Mouse (Mus musculus) stomach, embryonic 14.5 days (tissue): ENCODE results near the gene Mdh1. TPM values are rescaled to one million over a fixed set of nuclear protein-coding genes. Genes with fewer than 3 reads are reported as not detected.
A peak's percentile ranks its signal among the peaks of the same experiment; 100 is the strongest.

Experiments
- ATAC-seq: fragments of 200-750 bp; cut with Nextera tagmentation; 2 replicates; pipeline ENCODE4 v1.8.0; 2017; ENCODE audit warnings: low read depth, moderate TSS enrichment; ENCODE audit not compliant: insufficient number of reproducible peaks, insufficient read depth, low FRiP score
- H3K27ac ChIP-seq: fragments of 300-500 bp; sonication (generic); 2 replicates; pipeline ENCODE4 v1.5.1; 2014; ENCODE audit warnings: mild to moderate bottlenecking, low read length, moderate library complexity, mixed read lengths
- H3K27me3 ChIP-seq: fragments of 300-500 bp; sonication (generic); 2 replicates; pipeline ENCODE4 v1.6.1; 2014; ENCODE audit warnings: low read length, control low read depth, mixed read lengths; ENCODE audit not compliant: control insufficient read depth, insufficient read depth
- H3K36me3 ChIP-seq: fragments of 300-500 bp; sonication (generic); 2 replicates; pipeline ENCODE4 v1.6.1; 2014; ENCODE audit warnings: mild to moderate bottlenecking, control low read depth, low read length, moderate library complexity, mixed read lengths; ENCODE audit not compliant: control insufficient read depth, insufficient read depth
- H3K4me1 ChIP-seq: fragments of 300-500 bp; sonication (generic); 2 replicates; pipeline ENCODE4 v1.6.1; 2014; ENCODE audit warnings: low read length, control low read depth, mixed read lengths; ENCODE audit not compliant: control insufficient read depth, insufficient read depth
- H3K4me2 ChIP-seq: fragments of 300-500 bp; sonication (generic); replicated peaks from 2 replicates; pipeline ENCODE4 v1.6.1; 2014; ENCODE audit warnings: low read depth, low read length, control low read depth
- H3K4me3 ChIP-seq: fragments of 300-500 bp; sonication (generic); 2 replicates; pipeline ENCODE4 v1.5.1; 2014; ENCODE audit warnings: low read depth, low read length, control low read depth
- H3K9ac ChIP-seq: fragments of 300-500 bp; sonication (generic); replicated peaks from 2 replicates; pipeline ENCODE4 v1.6.1; 2014; ENCODE audit warnings: low read depth, mild to moderate bottlenecking, control low read depth, low read length, moderate library complexity, mixed read lengths
- H3K9me3 ChIP-seq: fragments of 300-500 bp; sonication (generic); 2 replicates; pipeline ENCODE4 v1.6.1; 2016; ENCODE audit warnings: low read depth, low read length, control low read depth; ENCODE audit not compliant: control insufficient read depth
- WGBS: fragments of 180-500 bp; shearing (Covaris S2); extraction: QIAGEN DNeasy Blood & Tissue Kit; methylation state at CpG from one replicate; pipeline ENCODE4 v1.1.7; 2014; 5-methylcytosine and 5-hydroxymethylcytosine counted together
- polyA plus RNA-seq: library from polyadenylated mRNA; unstranded; fragments of >200 nt; fragmentation: Nextera tagmentation; extraction: Ambion mirVana; gene quantifications from 2 replicates; pipeline ENCODE4 v1.2.1, GENCODE M21; 2014

Mdh1 gene
- polyA plus RNA-seq, 1 experiment from 2014 or later = 411 TPM

DNA sequence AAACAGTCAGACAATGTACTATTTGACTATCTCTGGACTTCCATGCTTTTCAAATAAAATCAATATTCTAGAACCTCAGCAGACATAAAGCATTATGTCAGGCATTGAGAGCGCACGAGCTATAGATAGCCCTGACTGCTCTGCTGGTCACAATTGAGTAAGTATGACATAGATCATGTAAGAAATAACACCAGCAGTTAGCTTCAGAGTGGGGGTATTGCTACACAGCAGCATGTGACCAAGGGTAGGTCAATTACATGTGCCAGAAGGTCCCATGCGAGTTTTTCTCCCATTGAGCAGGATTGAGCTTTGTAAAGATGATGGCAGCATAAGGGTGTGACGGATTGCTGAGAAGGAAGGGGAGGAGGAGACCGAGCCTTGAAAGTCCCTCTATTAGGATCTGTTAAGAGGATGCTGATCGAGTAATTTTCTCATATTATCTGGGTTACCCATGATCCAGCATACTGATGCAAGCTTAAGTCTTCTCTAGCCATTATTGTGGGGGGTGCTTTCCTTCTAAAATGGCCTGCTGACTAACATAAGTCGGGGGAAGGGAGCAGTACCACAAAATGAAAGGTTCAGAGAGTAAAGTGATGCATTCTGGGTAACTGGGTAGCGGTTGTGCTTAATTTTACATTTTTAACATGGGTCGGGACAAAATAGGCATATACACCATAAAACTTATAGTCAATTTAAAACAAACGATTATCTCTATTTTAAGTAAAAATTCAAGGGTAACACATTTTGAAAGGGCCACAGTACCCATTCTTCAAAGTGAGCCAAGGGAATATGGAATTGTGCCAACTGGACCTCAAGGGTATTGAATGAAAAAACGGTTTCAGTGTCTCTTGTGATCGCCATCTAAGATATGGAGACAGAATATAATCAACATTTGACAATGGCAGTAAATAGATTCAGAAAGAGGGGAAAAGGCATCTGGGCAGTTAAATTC lies 21.7 kb downstream of the Mdh1 start:
- Histone ChIP-seq H3K4me2 (no peak overlapping the region), H3K9me3 (no peaks in the 10 kb centered on the region), H3K36me3 (no peaks in the 10 kb centered on the region), H3K4me3 (no peak overlapping the region), H3K27ac (no peak overlapping the region), H3K4me1 (no peaks in the 10 kb centered on the region), H3K27me3 (no peaks in the 10 kb centered on the region), H3K9ac (no peak overlapping the region)
- WGBS = 83% methylated on average over 12 of the region's 12 CpGs
- no peak; the same call in 1 of the 2 replicates for ATAC-seq

DNA sequence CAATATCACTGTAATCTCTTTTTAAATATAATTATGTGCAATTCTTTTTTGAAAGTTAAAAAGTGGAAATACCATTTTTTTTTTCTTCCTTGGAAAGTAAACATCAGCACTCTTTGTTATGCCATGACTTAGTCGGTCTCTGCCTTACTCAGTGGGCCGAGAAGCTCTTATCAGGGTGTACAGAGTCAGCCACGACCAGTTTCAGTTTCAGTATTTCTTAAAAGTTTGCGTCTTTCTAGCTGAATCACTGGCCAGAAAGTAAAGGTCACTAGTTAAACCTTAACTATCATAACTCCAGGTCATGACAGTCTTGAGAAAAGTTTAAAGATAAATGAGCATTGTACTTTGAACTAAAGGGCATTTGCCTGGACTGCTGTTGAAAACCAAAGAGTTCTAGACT lies 22.4 kb downstream of the Mdh1 start:
- Histone ChIP-seq H3K27ac (no peak overlapping the region), H3K27me3 (no peaks in the 10 kb centered on the region), H3K9me3 (no peaks in the 10 kb centered on the region), H3K36me3 (no peaks in the 10 kb centered on the region), H3K4me3 (no peak overlapping the region), H3K4me1 (no peaks in the 10 kb centered on the region), H3K9ac (no peak overlapping the region), H3K4me2 (no peak overlapping the region)
- 66% methylated on average over 4 of the region's 4 CpGs for WGBS
- ATAC-seq = peak; percentile 75; the same call in 1 of the 2 replicates

DNA sequence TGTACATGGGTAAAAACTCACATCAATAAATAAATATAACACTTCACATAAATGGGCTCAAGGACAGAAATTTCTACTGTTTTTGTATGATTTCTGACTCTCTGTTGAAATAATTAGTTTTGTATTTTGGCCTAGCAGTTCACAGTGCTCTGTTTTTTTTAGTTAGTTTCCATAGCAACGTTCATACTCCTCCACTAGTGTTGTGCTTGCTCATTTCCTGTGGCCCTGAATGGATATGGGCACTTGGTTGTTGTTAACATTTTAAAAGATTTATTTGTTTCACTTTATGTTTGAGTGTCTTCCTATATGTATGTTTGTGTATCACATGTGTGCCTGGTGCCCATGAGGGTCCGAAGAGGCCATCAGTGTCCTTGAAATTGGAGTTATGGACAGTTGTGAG lies 23.1 kb downstream of the Mdh1 start:
- Histone ChIP-seq H3K9me3 (no peaks in the 10 kb centered on the region), H3K27me3 (no peaks in the 10 kb centered on the region), H3K4me2 (no peak overlapping the region), H3K4me1 (no peaks in the 10 kb centered on the region), H3K27ac (no peak overlapping the region), H3K36me3 (no peaks in the 10 kb centered on the region), H3K9ac (no peak overlapping the region), H3K4me3 (no peak overlapping the region)
- 87% methylated on average over 2 of the region's 2 CpGs for WGBS
- no peak for ATAC-seq

DNA sequence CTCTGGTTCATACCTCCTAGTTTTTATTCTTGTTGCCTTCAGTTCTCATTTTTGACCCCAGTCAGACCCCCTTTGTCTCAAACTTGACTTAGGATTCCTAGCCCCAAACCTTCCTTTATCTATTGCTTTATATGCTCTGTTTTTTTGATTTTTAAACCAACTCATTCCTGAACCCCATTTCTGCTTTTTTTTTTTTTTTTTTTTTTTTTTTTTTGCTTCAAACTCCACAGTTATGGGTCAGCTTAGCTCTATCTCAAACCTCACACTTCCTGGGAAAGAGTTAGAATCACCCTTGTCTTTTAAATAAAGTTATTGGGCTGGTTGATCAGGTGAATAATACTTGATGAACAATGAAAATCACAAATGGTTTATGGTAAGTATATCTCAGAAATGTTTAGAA lies 24.6 kb downstream of the Mdh1 start:
- Histone ChIP-seq H3K27ac (no peak overlapping the region), H3K36me3 (no peaks in the 10 kb centered on the region), H3K4me2 (no peak overlapping the region), H3K27me3 (no peaks in the 10 kb centered on the region), H3K4me1 (no peaks in the 10 kb centered on the region), H3K4me3 (no peak overlapping the region), H3K9me3 (no peaks in the 10 kb centered on the region), H3K9ac (no peak overlapping the region)
- ATAC-seq = no peak

DNA sequence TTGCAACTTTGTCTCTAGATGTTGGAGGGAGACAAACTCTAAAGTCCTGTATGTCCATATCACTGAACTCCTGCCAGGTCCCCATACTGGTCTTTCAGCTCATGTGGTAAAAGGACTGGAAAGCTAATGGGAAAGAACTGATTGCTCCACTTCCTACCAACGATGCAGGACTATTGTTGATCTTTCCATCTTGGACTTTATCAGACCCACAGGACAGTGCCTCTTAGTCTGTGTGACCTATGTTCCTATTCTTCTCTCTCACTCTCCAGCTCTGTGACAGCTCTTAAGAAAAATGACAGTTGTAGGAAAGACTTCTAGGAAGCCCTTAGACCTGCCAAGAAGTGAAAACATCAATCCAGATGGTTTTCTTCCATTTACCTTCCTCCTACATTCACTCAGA lies 25.5 kb downstream of the Mdh1 start:
- H3K27ac ChIP-seq = no peak overlapping the region
- no peaks in the 10 kb centered on the region for H3K4me1 ChIP-seq
- WGBS = 50% methylated on average over 1 of the region's 1 CpGs
- no peak for ATAC-seq
- H3K9me3 ChIP-seq = no peaks in the 10 kb centered on the region
- no peak overlapping the region for H3K4me2 ChIP-seq
- H3K4me3 ChIP-seq = no peak overlapping the region
- H3K27me3 ChIP-seq = no peaks in the 10 kb centered on the region
- no peak overlapping the region for H3K9ac ChIP-seq
- no peaks in the 10 kb centered on the region for H3K36me3 ChIP-seq

DNA sequence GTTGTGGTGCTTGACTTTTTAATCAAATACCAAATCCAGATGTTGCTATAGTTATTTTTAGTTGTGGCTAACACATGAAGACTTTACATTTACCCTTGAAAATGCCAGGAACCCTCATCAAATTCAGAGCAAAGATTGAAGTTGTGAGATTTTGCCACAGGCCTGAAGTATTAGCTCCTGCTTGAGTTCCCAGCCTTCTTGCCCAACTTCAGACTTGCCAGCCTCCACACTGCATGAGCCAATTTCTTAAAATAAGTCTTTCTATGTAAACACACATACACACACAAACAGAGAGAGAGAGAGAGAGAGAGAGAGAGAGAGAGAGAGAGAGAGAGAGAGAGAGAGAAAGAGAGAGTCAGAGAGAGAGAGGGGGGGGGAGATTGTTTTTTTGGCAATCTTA lies 26.2 kb downstream of the Mdh1 start:
- H3K4me3 ChIP-seq = no peak overlapping the region

DNA sequence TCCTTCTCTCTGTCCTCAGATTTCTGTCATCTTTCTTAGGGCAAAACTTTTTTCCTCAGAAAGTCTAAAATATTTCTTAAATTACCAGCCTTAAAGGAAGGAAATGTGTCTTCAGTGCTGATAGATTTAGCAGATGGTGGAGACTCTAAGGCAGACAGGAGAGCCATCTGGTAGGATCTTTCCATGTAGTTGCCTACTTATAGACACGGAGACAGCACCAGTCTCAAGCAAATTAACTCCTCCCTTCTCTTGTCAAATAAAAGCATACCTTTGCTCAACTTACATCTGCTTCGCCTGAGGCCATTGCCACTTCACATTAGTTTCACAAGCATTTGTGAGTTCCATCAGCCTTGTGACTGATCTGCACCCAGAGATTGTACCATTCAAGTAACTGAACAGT lies 27.1 kb downstream of the Mdh1 start:
- no peak for ATAC-seq
- Histone ChIP-seq H3K27ac (no peak overlapping the region), H3K4me1 (no peaks in the 10 kb centered on the region), H3K36me3 (no peaks in the 10 kb centered on the region), H3K4me3 (no peak overlapping the region), H3K9ac (no peak overlapping the region), H3K4me2 (no peak overlapping the region), H3K9me3 (no peaks in the 10 kb centered on the region), H3K27me3 (no peaks in the 10 kb centered on the region)
- 57% methylated on average over 2 of the region's 2 CpGs for WGBS

More for the DNA sequence above, 26.2 kb downstream of the Mdh1 start:
- Histone ChIP-seq H3K27me3 (no peaks in the 10 kb centered on the region), H3K36me3 (no peaks in the 10 kb centered on the region), H3K27ac (no peak overlapping the region), H3K4me1 (no peaks in the 10 kb centered on the region), H3K9ac (no peak overlapping the region), H3K4me2 (no peak overlapping the region), H3K9me3 (no peaks in the 10 kb centered on the region)
- no peak for ATAC-seq

DNA sequence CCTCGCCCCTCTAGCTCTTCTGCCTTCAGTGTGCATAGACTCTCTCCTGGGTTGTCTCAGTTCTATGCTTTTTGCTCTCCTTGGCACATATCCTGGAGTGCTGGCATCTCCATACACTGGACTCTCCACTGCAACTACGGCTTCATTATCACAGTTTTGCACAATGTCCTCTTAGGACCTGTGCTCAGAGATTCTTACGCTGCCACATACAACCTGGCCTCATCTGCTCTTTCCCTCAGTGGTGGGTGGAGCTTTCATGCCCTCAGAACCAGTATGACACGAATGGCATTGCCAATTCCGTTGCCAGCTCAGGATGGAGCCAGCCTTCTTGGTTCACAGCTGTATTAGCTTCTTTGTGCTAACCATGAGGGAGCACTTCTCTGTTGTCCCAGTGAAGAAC lies 29.4 kb downstream of the Mdh1 start:
- no peak overlapping the region for H3K4me3 ChIP-seq
- H3K9me3 ChIP-seq = no peaks in the 10 kb centered on the region
- no peak overlapping the region for H3K27ac ChIP-seq
- no peak overlapping the region for H3K9ac ChIP-seq
- no peaks in the 10 kb centered on the region for H3K4me1 ChIP-seq
- WGBS = 85% methylated on average over 5 of the region's 5 CpGs
- H3K27me3 ChIP-seq = no peaks in the 10 kb centered on the region
- ATAC-seq = no peak
- no peaks in the 10 kb centered on the region for H3K36me3 ChIP-seq
- H3K4me2 ChIP-seq = no peak overlapping the region

DNA sequence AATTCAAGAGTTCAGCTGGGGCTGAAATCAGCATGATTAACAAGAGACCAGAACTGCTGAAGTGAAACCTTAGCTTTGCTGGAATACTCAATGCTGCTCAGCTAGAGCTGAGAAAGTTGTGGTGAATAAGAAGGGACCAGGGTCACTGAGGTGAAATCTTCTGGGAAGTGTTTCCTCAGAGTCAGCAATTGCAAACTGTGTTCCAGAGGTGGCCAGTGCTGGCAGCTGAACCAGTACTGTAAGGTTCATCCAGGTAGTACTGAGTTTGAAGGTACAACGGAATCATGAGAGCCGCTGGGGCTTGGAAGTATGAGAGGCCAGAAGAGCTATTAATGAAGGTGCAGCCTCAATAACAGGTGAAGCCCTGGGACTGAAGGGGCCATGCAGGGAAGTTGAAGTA lies 31.5 kb downstream of the Mdh1 start:
- H3K4me2 ChIP-seq = no peak overlapping the region
- 91% methylated on average over 2 of the region's 2 CpGs for WGBS
- ATAC-seq = no peak

More for the DNA sequence above, 31.5 kb downstream of the Mdh1 start:
- Histone ChIP-seq H3K4me1 (no peaks in the 10 kb centered on the region), H3K4me3 (no peak overlapping the region), H3K9ac (no peak overlapping the region), H3K9me3 (no peaks in the 10 kb centered on the region), H3K27me3 (no peaks in the 10 kb centered on the region), H3K36me3 (no peaks in the 10 kb centered on the region), H3K27ac (no peak overlapping the region)
